Mouse (Mus musculus) CD4-positive helper T cell, adult 2 months (primary cell): Measurements from ENCODE around the gene Olfr191.
"Not testable (repeated sequence)": the region's sequence is repeated elsewhere in the genome, so short reads cannot be mapped to it uniquely, and the experiment has no call there.

Experiments
- DNase-seq: peaks from one replicate; pipeline ENCODE4 v3.0.0-alpha.2; 2012; ENCODE audit warnings: low read depth, missing footprints, low spot score

The Olfr191 gene

DNA sequence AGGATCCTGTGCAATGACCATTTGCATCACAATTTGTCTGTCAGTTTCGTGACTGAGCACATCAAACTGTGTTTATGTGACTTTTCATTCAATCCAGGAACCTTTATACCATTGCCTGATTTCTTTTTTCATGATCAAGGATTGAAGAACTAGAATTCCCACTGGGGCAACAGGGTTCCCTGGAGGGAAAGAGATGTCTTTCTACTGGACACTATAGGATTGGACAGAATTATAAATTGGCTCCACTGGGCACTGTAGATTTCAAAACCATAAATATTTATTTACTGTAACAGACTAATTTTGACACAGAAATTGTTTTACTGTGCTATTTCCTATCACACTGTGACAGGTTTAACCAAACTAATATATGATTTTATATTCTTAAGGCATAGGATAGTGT, at the start of gene Olfr191:
TSS of gene Olfr191 (minus strand) at position 101 of the 400 bp plus-strand sequence.
- not testable (repeated sequence) for DNase-seq

GRCm38 (mm10) chr16:59130740-59131139, 41.1 kb upstream of the Olfr191 start:
- no peak for DNase-seq

DNA sequence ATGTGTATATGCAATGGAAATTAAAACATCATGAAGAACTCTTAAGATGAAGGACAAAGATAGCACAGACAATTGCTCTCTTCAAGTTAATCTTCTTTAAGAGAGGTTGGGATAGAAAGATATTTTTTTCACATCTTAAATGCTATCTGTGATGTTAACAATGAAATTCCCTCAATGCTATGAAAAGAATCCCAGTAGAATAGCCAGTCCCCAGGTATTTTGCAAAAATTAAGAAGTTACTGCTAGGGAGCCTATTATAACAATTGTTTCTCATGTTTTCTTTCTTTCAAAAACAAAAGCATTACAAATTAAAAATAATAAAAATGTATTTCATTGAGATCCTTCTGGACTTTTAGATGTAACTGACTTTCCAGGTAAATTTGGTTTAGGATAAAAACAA, 31.3 kb upstream of the Olfr191 start, which contains the start of gene Olfr194:
TSS of gene Olfr194 (minus strand) at position 101 of the 400 bp plus-strand sequence.
- no peak for DNase-seq

- DNase-seq: no peak
These were observed 22.2 kb upstream of the Olfr191 start, which contains the start of gene Olfr193 for GRCm38 (mm10) chr16:59111781-59112180. TSS of gene Olfr193 (minus strand) at chr16:59111881.

- not testable (repeated sequence) for DNase-seq
These were observed 18.9 kb upstream of the Olfr191 start for GRCm38 (mm10) chr16:59108522-59108921.

DNA sequence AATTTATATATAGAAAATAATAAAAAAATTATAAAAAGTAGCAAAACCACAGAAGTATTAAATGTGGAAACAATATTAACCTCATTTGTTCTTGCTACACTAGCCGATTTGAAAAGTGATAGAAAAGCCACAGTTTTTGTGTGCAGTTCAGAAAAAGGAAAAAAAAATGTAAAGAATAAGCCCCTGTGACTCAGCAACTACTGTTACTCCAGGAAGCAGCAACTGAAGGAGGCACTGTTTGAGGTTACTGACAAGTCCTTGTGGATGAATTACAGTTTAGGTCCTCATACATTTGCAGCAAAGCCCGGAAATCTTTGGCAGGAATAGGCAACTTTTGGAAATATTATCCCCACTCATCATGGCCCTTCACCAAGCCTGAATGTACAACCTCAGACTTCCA, 15.7 kb upstream of the Olfr191 start:
- DNase-seq: no peak

- not testable (repeated sequence) for DNase-seq
These were observed 8.5 kb downstream of the Olfr191 start for GRCm38 (mm10) chr16:59081113-59081512.

DNA sequence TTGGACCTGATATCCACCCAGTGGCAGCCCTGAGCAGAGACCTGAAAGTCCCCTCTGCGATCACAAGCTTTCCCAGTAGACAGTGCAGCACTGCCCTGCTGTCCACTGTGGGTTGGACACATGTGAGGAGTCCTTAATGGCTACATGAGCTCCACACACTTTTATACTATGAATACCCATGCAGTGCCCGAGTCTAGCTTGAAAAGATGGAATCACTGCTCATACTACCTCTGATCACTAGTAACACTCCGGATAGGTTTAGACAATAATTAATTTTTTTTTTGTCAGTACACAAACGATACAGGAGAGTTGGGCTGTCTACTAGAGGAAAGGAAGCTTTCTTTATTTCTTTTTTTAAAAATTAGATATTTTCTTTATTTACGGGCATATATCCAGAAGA, 11.7 kb downstream of the Olfr191 start, which contains the start of gene Olfr190:
TSS of gene Olfr190 (minus strand) at position 101 of the 400 bp plus-strand sequence.
- no peak for DNase-seq

DNA sequence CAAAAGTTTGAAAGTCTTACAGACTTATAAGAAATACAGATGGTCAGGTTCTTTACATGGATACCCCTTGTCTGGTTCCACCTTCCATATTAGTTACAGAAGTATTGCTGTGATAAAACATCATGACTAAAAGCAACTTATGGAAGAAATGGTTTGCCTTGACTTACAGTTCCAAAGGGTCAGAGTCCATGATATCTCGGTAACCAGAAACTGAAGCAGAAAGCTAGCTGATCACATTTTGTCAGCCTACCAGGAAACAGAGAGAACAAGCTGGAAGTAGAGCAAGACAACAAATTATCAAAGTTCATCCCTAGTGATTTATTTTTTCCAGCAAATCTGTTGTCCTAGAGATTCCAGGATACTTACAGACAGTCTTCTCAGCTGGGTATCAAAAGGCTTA, 16.1 kb downstream of the Olfr191 start:
- DNase-seq: no peak

GRCm38 (mm10) chr16:59071755-59072154, 17.9 kb downstream of the Olfr191 start:
- no peak for DNase-seq

GRCm38 (mm10) chr16:59062411-59062810, 27.2 kb downstream of the Olfr191 start:
- DNase-seq: not testable (repeated sequence)

DNA sequence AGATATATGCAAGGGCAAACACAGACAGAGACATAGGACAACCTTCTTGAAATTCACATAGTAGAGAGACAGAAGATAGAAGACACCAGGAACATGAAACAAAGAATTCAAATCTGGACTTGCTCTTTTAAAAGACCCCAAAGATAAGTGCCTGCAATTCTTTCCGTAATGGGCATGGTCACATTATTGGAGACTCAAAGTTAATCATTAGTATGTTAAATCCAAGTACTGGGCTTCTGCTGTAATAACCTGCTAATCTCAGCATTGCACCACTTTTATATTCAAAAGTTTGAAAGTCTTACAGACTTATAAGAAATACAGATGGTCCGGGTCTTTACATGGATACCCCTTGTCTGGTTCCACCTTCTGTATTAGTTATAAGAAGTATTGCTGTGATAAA, 40.3 kb downstream of the Olfr191 start:
- not testable (repeated sequence) for DNase-seq

DNA sequence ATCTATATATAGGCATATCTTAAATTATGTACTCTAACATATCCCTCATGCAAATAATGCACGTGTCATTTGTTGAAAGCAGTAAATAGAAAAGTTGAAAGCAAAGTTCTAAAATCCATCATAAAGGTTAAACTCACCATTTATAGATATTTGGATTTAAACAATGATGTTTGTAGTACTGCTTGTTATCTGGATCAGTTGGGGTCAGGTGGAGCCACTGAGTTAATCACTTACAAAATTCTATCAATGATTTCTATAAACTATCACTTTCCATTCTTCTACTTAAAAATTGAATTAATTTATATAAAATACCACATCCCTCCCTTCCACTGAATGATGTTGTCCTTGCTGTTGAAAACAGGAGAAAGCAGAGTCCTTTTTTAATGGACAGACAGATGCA, 40.8 kb downstream of the Olfr191 start:
- DNase-seq: no peak

GRCm38 (mm10) chr16:59047579-59047978, 42.0 kb downstream of the Olfr191 start:
- DNase-seq: no peak

- DNase-seq: no peak
These were observed 43.8 kb downstream of the Olfr191 start for GRCm38 (mm10) chr16:59045835-59046234.

DNA sequence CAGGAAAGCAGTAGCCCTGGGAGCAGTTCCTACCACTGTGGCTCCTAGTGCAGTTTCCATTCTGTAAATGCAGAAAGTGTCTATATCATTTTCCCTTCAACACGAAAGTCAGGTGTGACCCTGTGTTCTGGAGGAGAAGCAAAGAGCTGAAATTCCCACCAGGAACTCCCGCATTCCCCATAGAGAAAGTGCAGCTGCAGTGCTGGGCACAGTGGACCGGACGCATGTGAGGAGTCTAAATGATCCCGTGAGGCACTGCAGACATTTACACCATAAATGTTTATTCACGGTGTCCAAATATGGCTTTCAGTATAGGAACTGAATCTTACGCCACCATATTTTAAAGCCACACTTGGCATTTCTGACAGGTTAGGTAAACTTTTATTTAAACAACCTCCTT, 49.9 kb downstream of the Olfr191 start, which contains the start of gene Olfr187:
TSS of gene Olfr187 (minus strand) at position 58 of the 400 bp plus-strand sequence.
- DNase-seq: no peak
